Mouse (Mus musculus): ENCODE measurements around the gene Myh14. TPM values are rescaled to one million over a fixed set of nuclear protein-coding genes. Genes with fewer than 3 reads are reported as not detected.
A peak's percentile ranks its signal among the peaks of the same experiment; 100 is the strongest.

Gene Myh14
- polyA plus RNA-seq, 1 experiment from 2014 or later, result 1.5 TPM

DNA sequence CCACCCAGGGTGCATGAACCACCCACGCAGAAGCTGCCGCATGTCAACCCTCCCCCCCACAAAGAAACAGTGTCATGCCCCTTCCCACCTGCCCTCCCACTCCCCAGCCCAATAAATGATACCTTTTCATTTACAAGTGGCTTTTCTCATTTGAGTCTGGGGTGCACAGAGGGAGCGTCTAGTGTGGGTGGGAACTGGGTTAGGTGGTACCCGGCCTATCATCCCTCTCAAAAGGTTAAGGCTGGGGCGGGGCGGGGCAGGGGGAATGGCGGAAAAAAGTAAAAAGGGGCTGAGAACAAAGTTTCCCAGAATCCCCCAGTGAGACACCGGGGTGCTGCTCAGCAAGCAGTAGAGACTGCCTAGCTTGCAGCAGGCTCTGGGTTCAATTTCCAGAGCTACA is 66.0 kb downstream of the Myh14 start:
- 1% methylated on average over 8 of the region's 8 CpGs for WGBS
- Histone ChIP-seq H3K27me3 (peaks cover 59% of the 10 kb centered on the region), H3K4me1 (peaks cover 20% of the 10 kb centered on the region), H3K9me3 (no peaks in the 10 kb centered on the region), H3K9ac (replicated peaks) (no peak overlapping the region), H3K36me3 (no peaks in the 10 kb centered on the region), H3K27ac (replicated peaks) (no peak overlapping the region), H3K4me2 (replicated peaks) (peak overlapping the region; percentile 44), H3K4me3 (peak overlapping the region; percentile 33)
- ATAC-seq (replicated peaks), result no peak

DNA sequence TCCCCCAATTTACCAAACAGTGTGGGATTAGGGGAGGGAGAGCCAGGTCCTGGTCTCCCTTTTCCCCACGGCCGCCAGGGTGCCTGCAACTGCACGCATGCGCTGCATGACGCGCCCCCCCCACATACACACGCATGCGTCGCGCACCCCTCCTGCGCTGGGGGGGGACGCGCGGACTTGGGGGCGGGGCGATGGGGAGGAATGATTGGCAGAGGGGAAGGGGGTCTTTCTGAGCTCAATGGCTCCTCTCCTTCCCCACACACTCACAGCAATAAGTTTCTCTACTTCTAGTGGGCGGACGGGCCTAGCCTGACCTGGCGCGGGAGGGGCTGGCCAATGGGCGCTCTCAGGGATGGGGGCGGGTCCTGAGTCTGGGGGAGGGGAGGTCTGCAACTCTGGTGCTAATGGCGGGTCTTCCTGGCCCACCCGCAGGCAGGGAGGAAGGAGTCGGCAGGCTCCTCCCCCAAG is 66.5 kb downstream of the Myh14 start:
- ATAC-seq (replicated peaks), result peak; percentile 51
- H3K9me3 ChIP-seq, result no peaks in the 10 kb centered on the region
- H3K27me3 ChIP-seq, result peaks cover 59% of the 10 kb centered on the region
- H3K4me1 ChIP-seq, result peaks cover 20% of the 10 kb centered on the region
- WGBS, result under 1% methylated on average over 23 of the region's 25 CpGs
- no peaks in the 10 kb centered on the region for H3K36me3 ChIP-seq
- H3K9ac ChIP-seq (replicated peaks), result no peak overlapping the region
- peak overlapping the region; percentile 44 for H3K4me2 ChIP-seq (replicated peaks)
- peak overlapping the region; percentile 33 for H3K4me3 ChIP-seq
- H3K27ac ChIP-seq (replicated peaks), result no peak overlapping the region

DNA sequence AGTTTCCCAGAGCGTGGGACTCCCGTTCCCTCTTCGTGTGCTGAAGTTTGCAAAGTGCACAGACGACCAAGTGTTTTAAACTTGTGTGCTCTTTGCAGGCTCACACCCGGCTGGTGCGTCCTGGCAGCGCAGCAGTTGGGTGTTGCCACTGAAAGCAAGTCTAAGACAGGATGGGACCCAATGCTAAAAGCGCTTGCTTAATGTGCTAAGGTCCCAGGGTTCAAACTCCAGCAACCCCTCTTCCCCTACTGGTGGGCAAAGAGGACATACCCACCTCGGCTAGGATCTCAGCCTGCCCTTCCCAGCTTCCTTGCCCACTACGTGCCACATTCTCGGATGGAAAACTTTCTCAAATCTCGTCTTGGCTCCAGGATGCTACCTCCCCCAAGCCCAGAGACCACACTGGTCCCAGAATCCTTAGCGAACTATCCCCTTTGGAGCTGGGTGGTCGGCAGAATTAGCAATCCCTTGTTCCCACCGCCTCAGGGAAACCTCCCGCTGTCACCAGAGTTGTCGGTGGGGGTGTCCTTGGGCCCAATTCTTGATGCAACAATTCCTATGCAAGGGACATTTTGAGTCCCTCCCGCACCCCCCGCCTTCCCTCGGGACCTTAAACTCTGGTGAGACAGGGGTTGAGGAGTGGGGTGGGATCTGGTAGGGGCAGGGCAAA is 67.3 kb downstream of the Myh14 start:
- no peak overlapping the region for H3K27ac ChIP-seq (replicated peaks)
- H3K4me1 ChIP-seq, result peaks cover 20% of the 10 kb centered on the region
- 3% methylated on average over 20 of the region's 20 CpGs for WGBS
- no peak overlapping the region for H3K4me3 ChIP-seq
- H3K36me3 ChIP-seq, result no peaks in the 10 kb centered on the region
- peaks cover 59% of the 10 kb centered on the region for H3K27me3 ChIP-seq
- no peak overlapping the region for H3K9ac ChIP-seq (replicated peaks)
- ATAC-seq (replicated peaks), result no peak
- H3K4me2 ChIP-seq (replicated peaks), result 0 out of 2 replicates have a peak overlapping the region, but pooled peaks have one; percentile 44
- no peaks in the 10 kb centered on the region for H3K9me3 ChIP-seq

- H3K27ac ChIP-seq (replicated peaks), result no peak overlapping the region
- H3K4me3 ChIP-seq, result no peak overlapping the region
- H3K9ac ChIP-seq (replicated peaks), result no peak overlapping the region
- 0 out of 2 replicates have a peak, but pooled peaks have one; percentile 20 for ATAC-seq (replicated peaks)
- WGBS, result 9% methylated on average over 11 of the region's 11 CpGs
- no peaks in the 10 kb centered on the region for H3K36me3 ChIP-seq
- no peaks in the 10 kb centered on the region for H3K9me3 ChIP-seq
- peaks cover 58% of the 10 kb centered on the region for H3K27me3 ChIP-seq
- no peak overlapping the region for H3K4me2 ChIP-seq (replicated peaks)
- peaks cover 20% of the 10 kb centered on the region for H3K4me1 ChIP-seq
These were observed 68.2 kb downstream of the Myh14 start for GRCm38 (mm10) chr7:44602443-44602842.

DNA sequence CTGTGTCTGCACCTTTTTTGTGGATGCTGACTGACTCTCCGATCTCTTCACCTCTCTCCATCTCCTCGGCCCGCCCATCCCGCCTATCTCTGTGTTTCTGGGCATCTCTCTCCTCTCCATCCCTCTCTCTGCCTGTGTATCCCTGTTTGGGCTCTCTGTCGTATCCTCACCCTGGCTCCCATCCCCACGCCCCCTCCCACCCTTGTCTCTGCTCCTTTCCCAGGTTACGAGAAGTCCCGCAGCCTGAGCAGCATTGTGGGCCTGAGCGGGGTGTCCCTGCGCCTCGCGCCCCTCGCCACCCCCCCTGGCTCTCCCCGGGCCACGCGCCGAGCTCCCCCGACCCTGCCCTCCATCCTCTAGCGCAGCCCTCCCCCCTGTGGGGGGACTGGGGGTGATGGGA is 69.0 kb downstream of the Myh14 start:
- Histone ChIP-seq H3K4me1 (peaks cover 20% of the 10 kb centered on the region), H3K36me3 (no peaks in the 10 kb centered on the region), H3K27ac (replicated peaks) (no peak overlapping the region), H3K27me3 (peaks cover 50% of the 10 kb centered on the region), H3K4me3 (no peak overlapping the region), H3K9ac (replicated peaks) (no peak overlapping the region), H3K9me3 (no peaks in the 10 kb centered on the region), H3K4me2 (replicated peaks) (no peak overlapping the region)
- 16% methylated on average over 19 of the region's 19 CpGs for WGBS
- no peak for ATAC-seq (replicated peaks)

DNA sequence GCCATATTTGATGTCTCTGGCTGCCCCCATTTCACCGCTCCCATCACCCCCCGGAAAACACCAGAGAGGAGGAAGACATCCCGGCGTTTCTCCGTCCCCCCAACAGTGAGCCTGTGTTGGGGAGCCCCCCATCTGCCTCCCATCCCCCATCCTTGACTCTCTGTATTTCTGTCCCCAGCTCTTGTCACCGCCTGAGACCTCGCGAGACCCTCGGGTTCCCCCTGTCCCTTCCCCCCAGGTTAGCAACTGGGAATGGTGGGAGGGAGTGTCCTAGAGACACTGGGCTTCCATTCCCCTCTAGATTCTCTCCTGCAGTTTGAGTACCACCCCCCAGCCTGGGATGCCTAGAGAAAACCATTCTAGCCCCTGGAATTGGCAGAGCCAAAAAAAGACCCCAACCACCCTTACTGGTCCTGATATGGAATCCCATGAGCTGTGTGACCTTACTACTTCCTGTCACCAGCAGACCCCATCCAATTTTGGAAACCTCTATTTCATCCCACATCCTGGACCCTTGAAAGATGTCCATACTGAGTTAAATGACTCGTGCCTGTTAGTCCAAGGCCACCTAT is 69.9 kb downstream of the Myh14 start:
- H3K27me3 ChIP-seq, result peaks cover 42% of the 10 kb centered on the region
- no peak for ATAC-seq (replicated peaks)
- H3K27ac ChIP-seq (replicated peaks), result no peak overlapping the region
- H3K9me3 ChIP-seq, result no peaks in the 10 kb centered on the region
- H3K4me2 ChIP-seq (replicated peaks), result no peak overlapping the region
- H3K36me3 ChIP-seq, result no peaks in the 10 kb centered on the region
- H3K4me3 ChIP-seq, result no peak overlapping the region
- peaks cover 20% of the 10 kb centered on the region for H3K4me1 ChIP-seq
- 84% methylated on average over 10 of the region's 10 CpGs for WGBS
- H3K9ac ChIP-seq (replicated peaks), result no peak overlapping the region

GRCm38 (mm10) chr7:44598336-44598735 is 72.3 kb downstream of the Myh14 start:
- no peak for ATAC-seq (replicated peaks)
- WGBS, result 85% methylated on average over 11 of the region's 12 CpGs
- peaks cover 26% of the 10 kb centered on the region for H3K4me1 ChIP-seq
- no peak overlapping the region for H3K4me2 ChIP-seq (replicated peaks)
- no peaks in the 10 kb centered on the region for H3K9me3 ChIP-seq
- no peak overlapping the region for H3K27ac ChIP-seq (replicated peaks)
- no peak overlapping the region for H3K4me3 ChIP-seq
- no peaks in the 10 kb centered on the region for H3K36me3 ChIP-seq
- peaks cover 21% of the 10 kb centered on the region for H3K27me3 ChIP-seq
- H3K9ac ChIP-seq (replicated peaks), result no peak overlapping the region

DNA sequence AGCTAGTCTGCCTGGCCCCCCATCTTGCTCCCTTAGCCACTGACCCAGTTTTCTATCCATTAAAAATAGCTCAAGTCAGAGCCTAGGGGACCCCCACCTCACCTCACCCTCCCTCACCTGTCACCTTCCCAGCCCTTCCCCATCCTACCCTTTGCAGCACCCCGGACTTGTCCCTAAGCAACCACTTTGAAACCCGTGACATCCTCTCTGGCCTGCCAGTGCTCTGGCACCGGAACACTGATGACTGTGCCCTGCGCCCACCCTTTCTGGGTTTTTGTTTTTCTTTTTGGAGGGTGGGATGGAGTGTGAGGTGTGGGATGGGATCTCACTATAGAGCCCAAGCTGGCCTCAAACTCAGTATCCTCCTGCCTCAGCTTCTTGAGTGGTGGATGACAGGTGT is 73.0 kb downstream of the Myh14 start:
- no peaks in the 10 kb centered on the region for H3K36me3 ChIP-seq
- H3K27ac ChIP-seq (replicated peaks), result no peak overlapping the region
- no peak overlapping the region for H3K4me2 ChIP-seq (replicated peaks)
- H3K9ac ChIP-seq (replicated peaks), result no peak overlapping the region
- peaks cover 32% of the 10 kb centered on the region for H3K4me1 ChIP-seq
- no peaks in the 10 kb centered on the region for H3K9me3 ChIP-seq
- H3K27me3 ChIP-seq, result peaks cover 23% of the 10 kb centered on the region
- ATAC-seq (replicated peaks), result no peak
- no peak overlapping the region for H3K4me3 ChIP-seq
- WGBS, result 86% methylated on average over 4 of the region's 4 CpGs

- H3K36me3 ChIP-seq, result no peaks in the 10 kb centered on the region
- peaks cover 32% of the 10 kb centered on the region for H3K4me1 ChIP-seq
- H3K4me2 ChIP-seq (replicated peaks), result no peak overlapping the region
- WGBS, result 71% methylated on average over 5 of the region's 5 CpGs
- H3K9me3 ChIP-seq, result no peaks in the 10 kb centered on the region
- H3K4me3 ChIP-seq, result no peak overlapping the region
- peaks cover 24% of the 10 kb centered on the region for H3K27me3 ChIP-seq
- H3K27ac ChIP-seq (replicated peaks), result no peak overlapping the region
- H3K9ac ChIP-seq (replicated peaks), result no peak overlapping the region
- ATAC-seq (replicated peaks), result no peak
These were observed 73.6 kb downstream of the Myh14 start for GRCm38 (mm10) chr7:44596996-44597538.

- no peak overlapping the region for H3K4me3 ChIP-seq
- WGBS, result 90% methylated on average over 5 of the region's 6 CpGs
- no peak overlapping the region for H3K4me2 ChIP-seq (replicated peaks)
- H3K27me3 ChIP-seq, result peaks cover 22% of the 10 kb centered on the region
- no peaks in the 10 kb centered on the region for H3K36me3 ChIP-seq
- H3K27ac ChIP-seq (replicated peaks), result no peak overlapping the region
- H3K9ac ChIP-seq (replicated peaks), result no peak overlapping the region
- peaks cover 37% of the 10 kb centered on the region for H3K4me1 ChIP-seq
- no peaks in the 10 kb centered on the region for H3K9me3 ChIP-seq
- no peak for ATAC-seq (replicated peaks)
These were observed 74.6 kb downstream of the Myh14 start for GRCm38 (mm10) chr7:44596051-44596450.

GRCm38 (mm10) chr7:44595131-44595561 is 75.5 kb downstream of the Myh14 start:
- H3K27ac ChIP-seq (replicated peaks), result 0 out of 2 replicates have a peak overlapping the region, but pooled peaks have one; percentile 78
- H3K27me3 ChIP-seq, result peaks cover 19% of the 10 kb centered on the region
- WGBS, result 94% methylated on average over 20 of the region's 20 CpGs
- H3K9me3 ChIP-seq, result no peaks in the 10 kb centered on the region
- no peak overlapping the region for H3K4me2 ChIP-seq (replicated peaks)
- no peak for ATAC-seq (replicated peaks)
- no peak overlapping the region for H3K9ac ChIP-seq (replicated peaks)
- H3K4me1 ChIP-seq, result peaks cover 39% of the 10 kb centered on the region
- no peak overlapping the region for H3K4me3 ChIP-seq
- no peaks in the 10 kb centered on the region for H3K36me3 ChIP-seq

GRCm38 (mm10) chr7:44594291-44594690 is 76.4 kb downstream of the Myh14 start:
- 30% methylated on average over 6 of the region's 6 CpGs for WGBS
- Histone ChIP-seq H3K4me3 (peak overlapping the region; percentile 51), H3K4me1 (peaks cover 47% of the 10 kb centered on the region), H3K36me3 (no peaks in the 10 kb centered on the region), H3K9me3 (no peaks in the 10 kb centered on the region), H3K27me3 (peaks cover 19% of the 10 kb centered on the region), H3K9ac (replicated peaks) (peak overlapping the region; percentile 62), H3K4me2 (replicated peaks) (peak overlapping the region; percentile 97), H3K27ac (replicated peaks) (peak overlapping the region; percentile 78)
- ATAC-seq (replicated peaks), result no peak
